Mouse (Mus musculus) frontal cortex, postnatal 10 days (tissue): ENCODE measurements around the gene Mtrf1l.

Source experiments
- DNase-seq, 2 experiments: peaks; one replicate each; pipeline ENCODE4 v3.0.0; 2022; ENCODE audit warnings: low spot score in 2 of 2, mixed read lengths in 1 of 2

The Mtrf1l gene

GRCm38 (mm10) chr10:5823740-5824491 lies at the start of gene Mtrf1l:
Gene Mtrf1l (minus strand): TSS chr10:5823910.
- DNase-seq, result peak; percentile 94 to 95

DNA sequence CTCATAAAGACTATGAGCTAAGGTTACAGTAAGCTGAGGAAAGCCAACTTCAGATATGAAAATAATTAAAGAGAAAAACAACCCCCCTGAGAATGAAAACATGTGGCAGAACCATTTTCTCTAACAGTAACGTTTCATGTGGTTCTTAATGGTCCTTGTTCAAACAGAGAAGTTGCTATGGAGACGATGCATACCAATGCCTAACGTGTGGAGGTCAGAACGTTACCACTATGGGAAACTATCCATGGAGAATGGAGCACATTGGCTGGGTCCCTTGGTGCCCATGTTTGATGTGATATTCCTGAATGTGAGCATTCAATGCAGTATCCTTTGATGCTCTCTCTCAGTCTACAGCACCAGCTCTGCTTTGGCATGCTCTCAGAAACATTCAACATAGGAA lies 47.4 kb upstream of the Mtrf1l start:
- DNase-seq, result no peak

GRCm38 (mm10) chr10:5867981-5868552 lies 44.4 kb upstream of the Mtrf1l start:
- DNase-seq, result peak in 1 of 2 experiments; percentile 12

DNA sequence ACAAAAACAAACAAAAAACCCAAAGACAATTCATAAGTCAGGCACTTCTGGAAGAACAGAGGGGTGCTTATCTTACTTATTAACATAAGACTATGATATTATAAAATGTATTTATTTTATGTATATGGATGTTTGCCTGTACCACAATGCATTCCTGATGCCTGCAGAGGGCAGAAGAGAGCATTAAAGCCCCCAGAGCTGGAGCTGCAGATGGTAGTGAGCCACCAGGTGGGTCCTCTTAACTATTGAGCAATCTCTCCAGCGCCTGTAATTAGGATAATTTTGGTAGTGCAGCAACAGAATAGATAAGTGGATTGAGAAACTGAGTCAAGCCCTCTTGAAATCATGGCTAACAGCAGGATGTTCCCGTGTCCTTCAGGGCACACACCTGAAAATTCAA lies 42.3 kb upstream of the Mtrf1l start:
- no peak for DNase-seq

GRCm38 (mm10) chr10:5862669-5863068 lies 39.0 kb upstream of the Mtrf1l start:
- no peak for DNase-seq

GRCm38 (mm10) chr10:5860849-5861248 lies 37.1 kb upstream of the Mtrf1l start:
- DNase-seq, result no peak

DNA sequence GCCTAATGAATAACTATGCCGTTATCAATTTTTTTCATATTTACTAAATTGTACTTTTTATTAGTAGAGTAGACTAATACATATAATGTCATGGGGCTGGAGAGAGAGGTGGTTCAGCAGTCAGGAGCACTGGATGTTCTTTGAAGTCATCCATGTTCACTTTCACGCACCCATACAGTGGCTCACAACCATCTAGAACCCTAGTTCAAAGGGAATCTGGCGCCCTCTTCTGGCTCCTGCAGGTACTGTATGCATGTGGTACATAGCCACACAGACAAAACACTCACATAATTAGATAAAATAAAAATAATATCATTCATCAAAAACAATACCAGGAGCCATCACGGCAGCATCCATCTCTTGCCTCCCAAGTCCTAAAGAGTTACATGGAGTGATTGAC lies 36.0 kb upstream of the Mtrf1l start:
- DNase-seq, result no peak

DNA sequence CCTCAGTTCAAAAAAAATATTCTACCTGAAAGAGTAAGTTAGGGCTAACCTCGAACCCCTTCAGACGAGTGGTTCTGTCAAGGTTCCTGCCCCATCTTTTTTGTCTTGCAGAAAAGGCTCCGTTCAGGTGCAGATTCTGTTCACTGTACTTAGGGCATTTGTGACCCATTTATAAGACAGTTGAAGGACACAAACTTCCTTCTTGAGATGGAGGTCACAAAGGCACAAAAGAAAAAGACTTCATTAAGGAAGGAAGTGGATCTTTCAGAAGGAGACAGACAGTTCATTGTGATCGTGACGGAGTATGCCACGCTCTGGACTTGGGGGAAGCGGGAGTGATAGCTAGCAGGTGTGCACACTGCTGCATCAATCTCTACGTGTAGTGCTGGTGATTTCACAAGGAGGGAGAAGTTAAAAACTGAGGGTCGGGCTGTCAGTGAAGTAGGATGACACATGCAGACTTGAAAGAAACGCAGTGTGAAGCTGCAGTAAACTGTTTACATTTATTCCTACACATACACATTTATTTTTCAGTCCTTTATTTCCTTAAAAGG lies 34.4 kb upstream of the Mtrf1l start:
- DNase-seq, result no peak

DNA sequence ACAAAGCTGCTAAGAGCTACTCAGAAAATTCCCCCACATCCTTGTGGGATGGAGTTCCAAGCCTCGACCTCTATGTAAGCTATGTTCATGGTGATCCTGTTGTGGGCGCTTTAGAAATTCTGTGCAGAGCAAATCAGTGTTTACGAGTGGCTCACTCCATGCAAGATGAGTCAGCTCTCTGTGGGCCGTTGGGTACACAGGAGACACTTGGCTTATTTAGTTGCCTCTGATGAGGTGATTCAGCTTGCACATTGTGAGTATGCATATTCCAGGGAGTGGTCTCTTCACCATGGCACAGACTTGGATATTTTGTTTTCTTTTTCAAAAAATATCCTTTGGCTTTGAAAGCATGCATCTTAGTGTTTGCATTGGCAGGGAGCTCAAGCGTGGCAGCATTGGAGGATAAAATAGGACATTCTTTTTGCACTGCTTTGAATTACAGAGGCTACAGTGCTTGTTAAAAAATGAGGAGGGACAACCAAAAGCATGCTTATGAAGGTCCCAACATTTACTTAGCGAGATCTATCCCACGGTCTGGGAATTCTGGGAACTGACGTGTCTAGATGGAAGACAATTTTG lies 29.7 kb upstream of the Mtrf1l start:
- DNase-seq, result no peak

DNA sequence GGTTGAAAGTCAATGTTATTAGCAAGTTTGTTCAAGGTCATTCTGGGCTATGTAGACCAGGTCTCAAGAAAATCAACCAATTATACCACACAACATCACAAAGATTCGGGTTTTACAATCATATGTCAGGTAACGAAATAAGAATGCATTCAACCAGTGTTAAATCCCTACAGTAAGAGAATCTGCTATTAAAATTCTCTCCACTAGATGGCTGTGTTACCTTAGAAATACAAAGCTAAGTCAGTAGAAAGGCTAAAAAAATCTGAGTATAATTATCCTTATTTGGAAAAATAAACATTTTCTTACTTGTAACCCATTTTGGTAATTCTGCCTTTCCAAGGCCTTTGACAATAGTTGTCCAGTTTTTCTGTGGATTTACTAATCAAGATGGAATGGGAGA lies 23.2 kb upstream of the Mtrf1l start:
- no peak for DNase-seq

DNA sequence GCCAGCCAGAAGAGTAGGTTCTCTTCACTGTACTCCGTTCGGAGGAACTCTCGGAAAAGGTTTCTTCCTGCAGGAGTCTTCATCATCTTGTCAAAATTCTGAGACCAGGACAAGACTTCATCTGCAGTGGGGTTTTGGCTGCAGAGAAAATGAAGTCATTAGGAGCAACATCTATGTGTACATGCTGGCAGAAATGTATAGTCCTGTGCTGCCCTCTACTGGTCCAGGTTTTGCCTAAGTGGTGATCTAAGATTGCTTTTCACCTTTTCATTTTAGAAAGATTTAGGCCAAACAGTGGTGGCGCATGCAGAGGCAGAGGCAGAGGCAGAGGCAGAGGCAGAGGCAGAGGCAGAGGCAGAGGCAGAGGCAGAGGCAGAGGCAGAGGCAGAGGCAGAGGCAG lies 17.7 kb upstream of the Mtrf1l start:
- DNase-seq, result no peak

DNA sequence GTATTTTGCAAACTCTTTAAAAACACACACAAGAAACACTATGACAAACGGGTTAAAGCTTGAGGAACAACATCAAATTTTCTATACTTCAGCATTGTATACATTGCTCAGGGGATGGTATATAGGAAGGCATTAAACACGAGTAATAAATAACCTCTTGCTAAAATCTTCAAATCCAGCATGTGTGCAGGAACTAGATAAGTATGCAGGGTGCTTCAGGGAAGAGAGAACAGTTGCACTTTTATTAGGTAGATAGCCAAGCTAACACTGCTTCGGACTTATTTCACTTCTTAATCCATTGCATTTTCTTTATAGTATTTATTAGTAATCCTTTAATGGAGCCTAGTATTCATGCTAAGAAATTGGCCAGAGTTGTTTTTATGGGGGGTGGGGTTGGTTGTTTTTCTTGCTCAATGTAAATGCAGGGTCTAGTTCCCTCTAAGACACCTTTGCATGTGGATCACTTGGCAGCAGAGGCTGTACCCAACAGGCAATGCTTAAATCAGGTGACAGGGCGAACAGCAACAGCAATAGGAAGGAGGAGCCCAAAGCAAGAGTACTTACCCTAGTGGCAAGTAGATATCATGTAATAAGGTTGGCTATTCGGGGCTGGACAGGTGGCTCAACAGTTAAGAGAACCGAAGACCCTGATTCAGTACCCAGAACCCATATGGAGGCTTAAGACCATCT lies 2.8 kb upstream of the Mtrf1l start:
- DNase-seq, result no peak

GRCm38 (mm10) chr10:5824779-5825178 lies 1.1 kb upstream of the Mtrf1l start:
- DNase-seq, result no peak

DNA sequence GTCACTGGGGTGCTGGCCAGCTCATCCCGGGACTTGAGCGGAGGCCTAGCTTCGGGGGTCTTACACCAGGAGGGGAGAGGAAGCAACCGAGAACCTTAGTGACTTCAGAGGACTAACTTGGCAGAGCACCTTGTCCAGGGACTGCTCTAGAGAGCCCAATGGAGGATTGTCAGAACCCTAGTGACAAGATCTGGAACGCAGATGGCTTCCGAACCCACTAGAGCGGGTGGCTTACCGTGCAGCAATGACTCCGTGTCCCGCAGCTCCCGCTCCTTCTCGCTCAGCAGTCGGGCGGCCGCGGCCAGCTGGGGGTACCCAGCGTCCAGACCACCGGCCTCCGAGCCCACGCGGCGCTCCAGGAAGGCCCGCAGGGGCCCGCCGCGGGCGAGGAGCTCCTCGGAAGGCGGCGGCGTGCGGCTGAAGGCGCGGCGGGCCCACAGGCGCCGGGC lies 395 bp downstream of the Mtrf1l start:
- DNase-seq, result peak in 1 of 2 experiments; percentile 31

GRCm38 (mm10) chr10:5818772-5819171 lies 4.9 kb downstream of the Mtrf1l start:
- no peak for DNase-seq

DNA sequence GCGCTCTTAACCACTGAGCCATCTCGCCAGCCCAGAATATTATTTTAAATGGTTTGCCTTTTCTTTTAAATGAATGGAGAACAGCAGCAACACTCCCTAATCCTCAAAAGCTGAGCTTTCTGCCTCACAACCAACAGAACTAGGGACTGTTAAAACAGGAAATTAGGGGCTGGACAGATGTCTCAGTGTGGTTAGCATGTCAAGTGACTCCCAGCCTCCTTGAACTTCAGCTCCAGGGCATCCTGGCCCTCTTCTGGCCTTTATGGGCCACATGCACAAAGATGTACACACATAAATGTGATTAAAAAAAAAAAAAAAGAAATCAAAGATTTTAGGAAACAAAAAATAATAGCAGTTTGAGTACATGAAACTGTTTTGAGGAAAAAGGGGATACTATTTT lies 7.7 kb downstream of the Mtrf1l start:
- DNase-seq, result no peak

DNA sequence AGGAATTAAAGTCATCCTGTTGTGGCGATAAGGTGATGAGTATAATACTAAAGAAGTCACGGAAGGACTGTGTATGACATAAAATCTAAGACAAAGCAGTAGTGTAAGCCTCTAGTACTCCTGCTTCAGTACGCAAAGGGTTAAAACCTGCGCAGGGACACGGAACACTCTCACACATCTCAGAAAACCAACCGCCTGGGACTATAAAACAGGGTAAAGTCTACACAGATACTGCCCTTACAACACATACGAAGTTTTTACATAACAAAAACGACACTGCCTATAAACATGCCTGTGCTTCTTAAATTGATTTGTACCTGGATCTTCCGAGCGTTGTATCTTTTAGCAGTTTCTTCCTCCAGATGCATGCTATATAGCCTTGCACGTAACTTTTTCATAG lies 10.0 kb downstream of the Mtrf1l start:
- no peak for DNase-seq

DNA sequence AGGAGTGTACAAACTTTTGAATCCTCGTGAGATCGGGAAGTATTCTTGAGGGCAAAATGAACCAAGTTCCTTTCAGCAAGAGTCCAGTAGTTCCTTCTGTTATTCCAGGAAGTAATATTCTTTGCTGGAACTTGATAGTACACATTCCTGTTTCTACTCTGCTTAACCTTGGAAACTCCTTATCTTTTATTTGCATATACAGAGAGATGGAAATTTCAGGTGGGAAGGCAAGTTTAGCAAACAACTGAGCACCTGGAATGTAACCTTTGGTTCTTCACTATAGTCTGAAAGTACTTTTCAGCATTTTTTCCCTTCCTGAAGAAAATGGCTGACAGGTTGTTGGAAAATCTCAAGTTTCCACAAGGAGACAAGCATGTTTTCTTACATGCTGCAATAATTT lies 16.0 kb downstream of the Mtrf1l start:
- DNase-seq, result no peak

GRCm38 (mm10) chr10:5806996-5807395 lies 16.7 kb downstream of the Mtrf1l start:
- no peak for DNase-seq

DNA sequence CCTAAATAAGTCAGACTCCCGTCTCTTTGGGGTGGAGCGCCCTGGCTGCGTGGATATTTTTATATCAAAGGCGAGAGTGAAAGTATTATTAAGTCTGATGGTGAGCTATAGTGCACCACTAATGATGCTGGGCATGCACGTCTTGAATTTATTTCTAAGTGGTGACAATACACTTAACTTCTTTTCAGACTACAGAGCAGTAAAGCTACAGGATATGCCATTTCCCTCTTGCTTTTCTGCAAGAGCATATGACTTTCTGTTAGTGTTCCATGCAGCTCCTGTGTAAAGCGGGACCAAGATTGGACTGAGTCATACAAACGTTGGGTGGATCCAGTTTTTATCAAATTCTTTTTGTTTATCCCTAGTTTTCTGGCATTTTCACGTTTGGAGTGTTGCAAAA lies 17.3 kb downstream of the Mtrf1l start:
- no peak for DNase-seq

DNA sequence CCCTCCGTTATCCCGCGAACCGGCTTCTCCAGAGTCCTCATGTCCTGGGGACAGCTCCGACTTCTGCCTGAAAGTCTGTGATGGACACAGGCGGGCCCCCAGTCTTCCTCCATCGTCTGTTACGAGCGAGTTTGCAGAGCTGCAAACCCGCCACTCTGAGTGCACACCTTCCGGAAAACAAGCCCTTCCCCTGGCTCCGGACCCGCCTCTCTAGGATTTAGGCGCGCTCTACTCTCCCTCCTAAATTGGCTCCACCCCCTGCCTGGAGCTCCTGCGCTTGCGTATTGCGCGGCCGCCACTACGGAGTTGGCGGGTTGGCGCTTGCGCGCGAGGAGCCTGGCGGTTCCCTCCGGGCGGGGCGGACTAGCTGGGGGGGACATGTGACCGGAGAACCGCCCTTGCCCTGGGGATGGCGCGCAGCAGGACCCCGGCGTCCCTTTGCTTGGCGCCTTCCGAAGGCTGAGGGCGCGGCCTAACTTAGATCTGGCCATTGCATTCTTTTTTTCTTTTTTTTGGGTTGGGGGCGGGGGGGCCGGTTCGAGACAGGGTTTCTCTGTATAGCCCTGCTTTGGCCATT lies 17.9 kb downstream of the Mtrf1l start:
- peak; percentile 93 to 95 for DNase-seq

DNA sequence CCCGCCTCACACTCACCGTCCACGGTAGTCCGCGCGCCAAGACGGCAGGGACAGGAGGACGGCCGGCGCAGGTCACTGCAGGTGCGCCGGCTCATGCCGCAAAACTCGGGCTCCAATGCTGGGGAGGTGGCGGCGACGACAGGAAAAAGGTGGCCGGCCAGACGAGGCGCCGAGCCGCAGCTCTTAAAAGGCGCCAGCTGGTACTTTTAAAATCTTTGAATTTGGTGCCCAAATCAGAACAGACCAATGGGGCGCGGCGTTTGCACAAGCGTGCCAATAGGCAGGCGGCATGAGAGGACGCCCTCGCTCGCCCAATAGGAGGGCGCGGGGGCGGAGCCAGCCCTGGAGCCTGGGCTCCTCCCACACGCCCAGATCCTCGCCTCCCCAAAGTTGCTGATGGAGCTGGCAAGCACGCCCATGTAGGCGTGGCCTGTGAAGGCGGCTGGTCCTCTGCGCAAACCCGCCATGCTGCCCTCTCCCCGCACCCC lies 18.4 kb downstream of the Mtrf1l start, which contains the start of gene Fbxo5:
Gene Fbxo5 (minus strand): TSS at position 358 of the 488 bp plus-strand sequence.
- DNase-seq, result peak; percentile 98 to 99
